In the genomic region with DNA sequence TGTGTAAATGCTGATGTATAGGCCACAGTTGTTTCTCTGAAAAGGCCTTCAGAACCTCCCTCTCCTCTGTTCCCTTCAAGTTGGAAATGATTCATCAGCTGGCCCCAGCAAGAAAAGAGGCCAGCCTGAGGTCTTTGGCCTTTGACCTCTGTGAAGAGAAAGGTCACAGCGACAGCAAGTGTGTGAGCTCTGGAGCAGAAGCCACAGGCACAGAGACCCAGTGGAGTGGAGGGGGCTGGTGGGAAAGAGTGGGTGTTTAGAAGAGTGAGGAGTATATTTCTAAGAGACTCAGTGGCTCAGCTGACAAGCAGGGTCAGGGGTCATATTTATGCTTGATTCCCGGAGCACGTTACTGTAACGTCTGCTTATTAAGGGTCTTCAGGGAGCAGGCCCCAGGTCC, we compare ENCODE assay signal across 21 mouse cellular contexts.
DNase-seq lines count a peak whose midpoint lies in the region; ATAC-seq lines count a peak whose summit lies in the region.
"Had no signal": no experiment of that assay in that cellular context is flagged by ENCODE, and none has a peak within 500 bp of the region (broad histone marks: within the 10 kb centered on the region; RNA-seq: fewer than 3 reads in every experiment).

No protein-coding gene starts in this region.

- H3K27ac ChIP-seq in kidney, embryonic 15.5 days, result peak overlapping the region; percentile 57
- peak overlapping the region; percentile 59; the same call in 1 of the 2 replicates for H3K27ac ChIP-seq in midbrain, embryonic 10.5 days (replicated peaks)
- no peak overlapping the region for H3K27ac ChIP-seq in midbrain, embryonic 15.5 days
- H3K27ac ChIP-seq: forebrain, embryonic 15.5 days; intestine, embryonic 15.5 days; left cerebral cortex, adult 2 months; limb, embryonic 15.5 days had no signal

- H3K36me3 ChIP-seq in kidney, embryonic 15.5 days, result no peaks in the 10 kb centered on the region
- no peaks in the 10 kb centered on the region for H3K36me3 ChIP-seq in midbrain, embryonic 10.5 days
- H3K36me3 ChIP-seq in midbrain, embryonic 15.5 days (replicated peaks), result no peaks in the 10 kb centered on the region
- H3K36me3 ChIP-seq: forebrain, embryonic 15.5 days; intestine, embryonic 15.5 days; limb, embryonic 15.5 days had no signal

- H3K4me1 ChIP-seq in kidney, embryonic 15.5 days, result peaks cover 22% of the 10 kb centered on the region
- H3K4me1 ChIP-seq in midbrain, embryonic 10.5 days, result peaks cover 28% of the 10 kb centered on the region
- H3K4me1 ChIP-seq in midbrain, embryonic 15.5 days, result no peaks in the 10 kb centered on the region
- H3K4me1 ChIP-seq: forebrain, embryonic 15.5 days; intestine, embryonic 15.5 days; limb, embryonic 15.5 days had no signal

- no peak overlapping the region for H3K4me3 ChIP-seq in kidney, embryonic 15.5 days (replicated peaks)
- no peak overlapping the region for H3K4me3 ChIP-seq in midbrain, embryonic 10.5 days
- no peak overlapping the region for H3K4me3 ChIP-seq in midbrain, embryonic 15.5 days
- H3K4me3 ChIP-seq: forebrain, embryonic 15.5 days; heart, adult 2 months; intestine, embryonic 15.5 days; left cerebral cortex, adult 2 months; limb, embryonic 15.5 days had no signal

- no peak overlapping the region for H3K4me2 ChIP-seq in kidney, embryonic 15.5 days
- H3K4me2 ChIP-seq in midbrain, embryonic 15.5 days, result no peak overlapping the region
- H3K4me2 ChIP-seq: forebrain, embryonic 15.5 days; intestine, embryonic 15.5 days; limb, embryonic 15.5 days had no signal

- no peaks in the 10 kb centered on the region for H3K27me3 ChIP-seq in kidney, embryonic 15.5 days
- H3K27me3 ChIP-seq in midbrain, embryonic 10.5 days (ENCODE audit: low read depth, poor library complexity, severe bottlenecking), result peaks cover 18% of the 10 kb centered on the region
- no peaks in the 10 kb centered on the region for H3K27me3 ChIP-seq in midbrain, embryonic 15.5 days (replicated peaks)
- H3K27me3 ChIP-seq: forebrain, embryonic 15.5 days; intestine, embryonic 15.5 days; limb, embryonic 15.5 days had no signal

- H3K9ac ChIP-seq in kidney, embryonic 15.5 days, result no peak overlapping the region
- H3K9ac ChIP-seq in midbrain, embryonic 15.5 days, result no peak overlapping the region
- H3K9ac ChIP-seq: forebrain, embryonic 15.5 days; intestine, embryonic 15.5 days; limb, embryonic 15.5 days had no signal

- no peak for ATAC-seq in kidney, embryonic 15.5 days (replicated peaks; ENCODE audit: low FRiP score)
- ATAC-seq in midbrain, embryonic 15.5 days (replicated peaks), result no peak
- no peak for ATAC-seq in CD4-positive, CD25-positive, alpha-beta regulatory T cell, adult 4 months
- ATAC-seq: forebrain, embryonic 15.5 days; hindbrain, embryonic 16.5 days; intestine, embryonic 15.5 days had no signal

- 7% methylated on average over 4 of the region's 4 CpGs for WGBS in kidney, embryonic 15.5 days
- WGBS in midbrain, embryonic 10.5 days, result 7% methylated on average over 4 of the region's 4 CpGs
- 7% methylated on average over 4 of the region's 4 CpGs for WGBS in midbrain, embryonic 15.5 days

- no peaks in the 10 kb centered on the region for H3K9me3 ChIP-seq in kidney, embryonic 15.5 days (replicated peaks)
- H3K9me3 ChIP-seq in midbrain, embryonic 10.5 days (replicated peaks), result no peaks in the 10 kb centered on the region
- no peaks in the 10 kb centered on the region for H3K9me3 ChIP-seq in midbrain, embryonic 15.5 days
- H3K9me3 ChIP-seq: forebrain, embryonic 15.5 days; intestine, embryonic 15.5 days; limb, embryonic 15.5 days had no signal

- DNase-seq in kidney, postnatal 10 days, result no peak
- peak; percentile 77 for DNase-seq in midbrain, embryonic 10.5 days (ENCODE audit: low spot score)
- peak; percentile 90 for DNase-seq in embryo, embryonic 9.5 days (ENCODE audit: extremely low spot score)
- DNase-seq in mesoderm, embryonic 11.5 days (ENCODE audit: low read depth, low spot score), result peak; percentile 80
- no peak for DNase-seq in cerebellum, adult 9-10 months
- DNase-seq: adrenal gland, postnatal 10 days; cerebellum, adult 18-20 months; gastrocnemius, postnatal 25 days; lung, adult 18-20 months; lung, postnatal 14 days; right cerebral cortex, postnatal 4 days; thymus, postnatal 14 days had no signal

Comparison
In these comparisons a context has a peak if more than half of its experiments do, and no peak if none do; other contexts are left out.
1. DNase-seq: peak in midbrain, embryonic 10.5 days (single experiment), embryo, embryonic 9.5 days (single experiment) and mesoderm, embryonic 11.5 days (single experiment); none in kidney, postnatal 10 days (single experiment) and cerebellum, adult 9-10 months (single experiment).